Mouse (Mus musculus): ENCODE measurements around the gene Ptgfrn.
A peak's percentile ranks its signal among the peaks of the same experiment; 100 is the strongest.

Gene Ptgfrn

DNA sequence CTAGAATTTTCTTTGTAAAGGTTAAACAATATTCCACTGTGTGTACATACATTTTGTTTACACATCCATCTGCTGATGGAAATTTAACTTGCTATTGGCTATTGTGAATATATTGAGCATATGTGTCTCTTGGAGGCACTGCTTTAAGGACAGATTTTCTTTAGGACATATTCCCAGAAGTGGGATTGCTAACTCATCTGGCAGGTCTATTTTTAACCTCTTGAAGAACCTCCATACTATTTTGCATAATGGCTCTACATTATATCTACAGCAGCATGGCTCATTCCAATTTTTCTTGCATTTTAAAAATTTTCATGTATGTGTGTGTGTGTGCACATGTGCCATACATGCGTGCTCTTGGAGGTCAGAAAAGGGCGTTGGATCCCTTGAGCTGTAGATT is 74.1 kb downstream of the Ptgfrn start:
- no peak for DNase-seq

DNA sequence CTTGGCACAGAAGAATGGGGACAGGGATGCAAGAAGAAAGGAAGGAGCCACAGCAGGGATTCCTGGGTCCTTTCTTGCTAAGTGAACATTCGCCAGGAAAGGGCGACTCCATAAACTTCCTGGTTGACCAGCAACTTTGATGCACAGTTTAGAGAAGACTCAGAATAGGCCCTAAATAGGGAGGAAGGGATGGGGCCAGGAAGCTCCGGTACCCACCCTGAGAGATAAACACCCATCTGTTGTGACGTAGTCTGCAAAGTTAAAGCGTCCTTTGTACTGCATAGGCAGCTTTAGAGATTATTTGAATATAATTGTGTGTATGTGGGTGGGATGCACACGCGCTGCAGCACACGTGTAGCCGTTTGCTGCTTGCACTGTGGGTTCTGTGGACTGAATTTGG is 75.6 kb downstream of the Ptgfrn start:
- no peak for DNase-seq

DNA sequence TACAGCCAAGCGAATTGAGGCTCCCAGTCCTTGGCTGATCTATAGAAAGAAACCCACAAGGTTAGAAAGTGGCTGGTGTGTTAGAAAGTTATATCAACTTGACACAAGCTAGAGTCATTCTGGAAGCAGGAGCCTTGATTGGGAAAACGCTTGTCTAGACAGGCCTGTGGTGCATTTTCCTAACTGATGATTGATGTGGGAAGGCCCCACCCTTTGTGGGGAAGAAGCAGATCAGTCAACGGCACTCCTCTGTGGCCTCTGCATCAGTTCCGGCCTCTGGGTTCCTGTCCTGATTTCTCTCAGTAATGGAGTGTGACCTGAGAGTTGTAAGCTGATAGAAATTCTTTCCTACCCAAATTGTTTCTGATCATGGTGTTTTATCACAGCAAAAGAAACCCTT is 76.4 kb downstream of the Ptgfrn start:
- peak; percentile 73 for DNase-seq

DNA sequence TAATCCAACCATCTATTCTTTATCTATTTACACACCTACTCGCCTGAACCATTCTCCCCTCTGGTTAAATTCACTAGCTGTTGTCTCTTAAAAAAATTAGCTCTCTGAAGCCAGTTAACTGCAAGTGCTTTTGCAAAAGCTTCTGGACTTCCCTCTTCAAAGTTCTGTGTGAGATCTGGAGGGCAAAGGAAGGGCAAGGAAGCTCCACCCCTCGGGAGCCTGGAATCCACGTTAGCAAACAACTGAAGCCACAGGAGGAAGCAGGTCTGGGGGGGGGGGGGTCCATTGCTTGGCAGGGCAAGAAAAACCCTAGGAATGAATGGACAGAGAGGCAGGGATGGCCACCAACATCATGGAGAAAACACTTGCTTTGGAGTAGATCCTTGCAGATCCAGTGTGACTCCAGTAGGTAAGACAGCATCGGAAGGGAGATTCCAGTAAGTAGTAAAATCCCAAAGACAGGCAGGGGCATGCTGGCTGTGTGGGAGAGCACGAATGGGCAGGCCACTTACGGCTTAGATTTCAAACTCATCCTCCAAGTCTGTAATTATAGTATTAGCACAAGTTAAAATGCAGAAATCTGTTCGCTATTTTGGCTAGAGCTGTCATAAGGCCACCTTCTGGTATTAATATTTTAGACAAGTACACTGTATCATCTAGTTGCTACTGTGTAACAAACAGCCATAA is 78.5 kb downstream of the Ptgfrn start:
- DNase-seq = peak; percentile 66

DNA sequence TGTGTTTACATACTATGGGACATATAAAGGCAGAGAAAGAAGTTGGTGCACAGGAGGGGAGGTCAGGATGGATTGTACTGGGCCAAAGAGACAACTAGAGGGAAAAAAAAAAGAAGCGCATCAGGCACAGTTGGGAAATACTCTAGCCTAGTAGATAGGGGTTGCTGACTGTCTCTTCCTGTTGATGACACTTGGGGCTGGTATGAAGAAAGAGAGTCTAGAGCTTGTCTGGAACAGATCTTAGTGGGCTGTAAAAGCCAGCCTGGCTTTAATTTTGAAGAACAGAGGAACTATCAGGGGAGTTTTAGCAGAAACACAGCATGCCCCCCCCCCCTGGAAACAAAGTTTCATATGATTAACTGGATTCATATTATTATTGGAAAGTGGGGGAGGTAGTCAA is 79.4 kb downstream of the Ptgfrn start:
- peak; percentile 52 for DNase-seq

DNA sequence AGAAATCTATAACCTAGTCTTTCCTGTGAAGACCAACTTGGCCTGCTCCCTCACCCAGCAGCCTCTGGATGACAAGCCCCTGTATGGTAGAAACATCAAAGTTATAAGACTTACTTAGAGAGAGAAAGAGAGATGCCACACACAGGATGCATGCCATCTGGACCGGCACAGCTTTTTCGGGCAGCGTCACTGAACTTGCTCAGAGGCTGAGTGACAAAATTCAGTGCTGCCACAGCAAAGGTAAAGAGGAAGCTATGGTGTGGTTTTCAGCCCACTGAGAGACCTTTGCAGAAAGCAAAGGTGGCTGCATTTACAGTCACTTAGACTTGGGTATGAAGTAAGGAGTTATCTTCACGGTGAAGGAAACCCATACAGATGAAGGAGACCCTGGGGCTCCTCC is 80.7 kb downstream of the Ptgfrn start, which contains the start of gene Cd101:
TSS of gene Cd101 (minus strand) at position 218 of the 400 bp plus-strand sequence.
- no peak for DNase-seq

DNA sequence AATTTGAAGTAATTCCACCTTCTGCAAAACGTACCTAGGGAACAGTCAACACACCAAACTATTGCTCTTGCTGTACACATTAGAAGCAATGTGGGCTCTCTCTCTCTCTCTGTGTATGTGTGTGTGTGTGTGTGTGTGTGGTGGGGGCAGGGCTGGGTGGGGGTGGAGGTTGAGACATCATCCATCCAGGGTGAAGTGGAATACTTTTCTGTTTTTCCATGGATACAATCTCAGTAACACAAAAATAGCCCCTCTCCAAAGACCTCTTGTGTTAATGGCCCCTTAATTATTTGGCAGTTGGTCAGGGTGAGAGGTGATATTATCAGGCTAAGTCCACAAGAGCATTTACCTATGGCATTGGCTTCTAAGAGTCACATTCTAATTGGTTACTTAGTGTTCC is 83.3 kb downstream of the Ptgfrn start:
- DNase-seq = peak; percentile 56

DNA sequence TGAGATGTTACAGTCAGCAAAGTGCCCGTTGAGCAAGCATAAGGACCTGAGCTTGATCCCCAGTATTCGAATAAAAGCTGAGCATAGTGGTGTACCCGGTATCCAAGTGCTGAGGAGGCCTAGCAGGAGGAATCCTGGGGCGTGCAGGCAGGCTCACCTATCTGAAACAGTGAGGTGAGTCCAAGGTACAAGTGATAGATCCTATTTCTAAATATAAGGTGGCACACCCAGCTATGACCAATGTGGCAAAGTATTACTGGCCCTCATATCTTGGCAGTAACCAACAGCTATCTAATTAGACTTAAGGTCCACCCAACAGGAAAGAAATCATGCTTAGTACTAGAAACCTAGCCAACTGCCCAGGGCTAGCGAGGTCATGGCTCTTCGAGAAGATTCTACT is 87.1 kb downstream of the Ptgfrn start:
- DNase-seq = no peak

DNA sequence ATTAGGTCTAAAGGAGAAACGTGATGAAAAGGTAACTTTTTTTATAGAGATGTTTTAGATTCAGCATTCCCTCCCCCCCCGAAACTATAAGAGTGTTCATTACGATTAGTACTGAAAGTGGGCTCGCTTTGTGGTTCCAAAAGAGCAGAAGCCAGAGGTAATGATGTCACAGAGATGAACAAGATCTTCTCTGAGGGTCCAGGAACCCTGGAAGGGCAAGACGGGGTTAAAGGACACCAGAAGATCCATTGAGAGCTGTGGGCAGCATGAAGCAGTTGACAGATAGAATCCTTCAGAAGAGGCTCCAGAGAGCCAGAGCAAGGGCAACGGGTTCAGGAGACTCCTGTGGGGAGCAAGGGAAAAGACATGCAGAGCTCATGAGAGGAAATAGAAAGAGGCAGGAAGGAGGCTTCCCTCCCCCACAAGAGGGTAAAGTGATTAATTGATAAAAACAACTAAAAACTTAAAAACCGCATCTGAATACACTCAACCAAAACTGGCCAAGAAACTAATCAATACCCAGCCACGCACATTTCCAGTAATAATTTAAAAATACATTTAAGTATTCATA is 88.5 kb downstream of the Ptgfrn start:
- no peak for DNase-seq

DNA sequence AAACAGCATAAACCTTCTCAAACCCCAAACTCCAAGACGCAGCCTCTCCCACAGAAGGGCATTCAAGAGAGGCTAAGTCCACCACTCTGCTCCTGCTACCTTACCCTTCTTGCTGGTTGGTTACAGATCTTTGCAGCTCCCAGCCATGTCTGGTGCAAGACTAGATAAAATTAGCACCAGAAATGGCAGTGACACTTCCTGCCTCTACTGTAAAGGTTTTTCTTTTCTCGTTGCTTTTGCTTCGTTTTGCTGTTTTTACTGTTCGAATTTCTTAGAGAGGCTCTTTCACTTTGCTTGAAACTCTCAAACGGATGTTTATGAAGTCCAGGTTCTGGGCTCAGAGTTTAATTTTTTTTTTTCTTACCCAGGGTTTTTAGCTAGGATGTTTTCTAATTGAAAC is 89.0 kb downstream of the Ptgfrn start:
- no peak for DNase-seq

DNA sequence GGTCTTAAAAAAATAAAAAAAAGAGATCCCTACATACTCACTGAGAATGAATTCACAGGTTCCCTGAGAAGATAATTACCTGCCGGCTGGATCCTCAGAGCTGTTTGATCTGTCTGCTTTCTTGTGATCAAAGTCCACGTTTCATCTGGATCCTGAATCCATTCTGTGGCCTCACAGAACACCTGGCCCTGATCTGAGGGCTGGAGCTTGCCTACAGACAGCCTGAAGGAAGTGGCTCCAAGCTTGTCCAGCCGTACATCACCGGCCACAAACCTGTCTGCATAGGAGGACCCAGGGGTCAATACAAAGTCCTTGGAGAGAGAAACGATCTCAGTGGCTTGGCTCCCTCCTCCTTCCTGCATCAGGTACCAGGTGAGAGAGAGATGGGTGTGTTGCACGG is 91.6 kb downstream of the Ptgfrn start:
- no peak for DNase-seq

DNA sequence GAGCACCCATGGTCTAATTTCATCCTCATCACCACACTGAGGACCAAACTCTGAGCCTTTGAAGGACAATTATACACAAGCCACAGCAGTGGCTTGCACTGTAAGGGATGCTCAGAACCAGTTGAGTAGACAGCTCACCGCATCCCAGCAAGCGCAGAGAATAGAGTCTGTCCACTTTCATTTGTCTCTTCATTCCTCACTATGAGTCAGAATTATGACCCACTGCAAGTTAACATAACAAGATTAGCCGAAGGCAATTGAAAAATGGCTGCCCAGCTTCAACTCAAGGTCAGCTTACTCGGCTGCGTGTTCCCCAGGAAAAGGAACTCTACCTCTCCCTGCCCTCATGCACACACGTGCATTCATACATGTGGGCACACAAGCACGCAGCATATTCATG is 94.0 kb downstream of the Ptgfrn start:
- DNase-seq = no peak

DNA sequence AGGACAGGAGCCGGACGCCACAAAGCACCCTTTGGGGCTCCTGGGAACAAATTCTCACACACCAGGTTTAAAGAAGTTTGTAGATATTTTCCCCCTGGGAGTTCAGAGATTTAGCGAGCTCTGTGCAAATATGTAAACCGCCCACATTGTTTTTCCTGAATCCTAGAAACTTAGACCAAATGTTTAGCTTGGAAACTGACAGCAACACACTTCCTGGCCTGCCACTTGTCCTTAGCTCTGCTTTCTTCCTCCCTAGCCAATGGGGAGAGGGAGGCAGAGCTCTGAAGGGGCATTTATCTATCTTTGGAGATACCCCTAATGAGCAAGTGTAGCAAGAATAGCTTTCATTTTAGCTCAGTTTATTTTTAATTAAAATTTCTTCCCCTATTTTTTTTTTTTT is 94.8 kb downstream of the Ptgfrn start:
- no peak for DNase-seq

DNA sequence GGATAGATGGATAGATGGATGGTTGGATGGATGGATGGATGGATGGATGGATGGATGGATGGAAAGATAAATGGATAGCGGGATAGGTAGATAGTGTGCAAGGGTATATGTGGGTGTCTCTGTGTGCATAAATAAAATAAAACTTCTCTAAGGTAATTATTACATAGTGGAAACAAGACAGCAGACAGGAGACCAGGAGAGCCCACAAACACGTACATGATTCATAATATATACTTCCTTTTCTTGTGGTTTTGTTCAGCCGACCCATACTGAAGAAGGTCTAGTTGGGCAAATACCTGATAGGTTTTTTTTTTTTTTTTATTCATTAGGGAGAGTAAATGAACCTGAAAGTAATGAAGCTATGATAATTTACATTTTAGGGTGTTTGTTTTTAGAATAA is 96.5 kb downstream of the Ptgfrn start:
- no peak for DNase-seq

DNA sequence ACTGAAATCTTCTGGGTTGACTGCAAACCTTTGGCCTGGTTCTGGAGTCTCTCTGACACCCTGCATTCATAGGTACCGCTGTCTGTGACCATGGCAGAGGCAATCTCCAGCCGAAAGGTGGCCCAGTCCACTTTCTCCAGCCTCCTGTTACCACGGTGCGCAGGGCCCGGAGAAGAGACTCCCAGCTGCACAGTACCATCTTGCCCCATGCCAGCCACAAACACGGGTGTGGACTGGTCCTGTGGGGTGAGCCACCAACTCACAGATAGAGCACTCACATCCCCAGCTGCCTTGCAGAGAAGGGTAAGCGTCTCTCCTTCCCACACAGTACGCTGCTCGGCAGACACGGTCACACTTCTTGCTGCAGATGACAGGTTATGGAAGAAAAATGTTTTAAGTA is 97.1 kb downstream of the Ptgfrn start:
- DNase-seq = no peak

DNA sequence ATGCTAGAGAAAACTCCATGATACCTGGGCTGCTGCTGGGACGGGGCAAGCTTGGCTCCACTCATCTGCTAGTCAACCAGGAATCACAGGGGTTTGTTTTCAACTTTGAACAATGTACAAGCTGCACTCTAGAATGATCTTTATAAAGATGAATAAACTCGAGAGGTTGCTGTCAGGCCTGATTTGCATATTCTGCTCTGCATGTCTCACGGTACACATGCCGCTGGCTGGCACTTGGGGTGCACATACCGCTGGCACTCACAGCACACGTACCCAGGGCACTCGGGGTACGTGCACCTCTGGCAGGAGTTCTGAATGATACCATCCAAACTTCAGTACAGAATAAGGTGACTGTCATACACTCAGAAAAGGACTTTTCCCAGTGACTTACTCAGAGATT is 97.5 kb downstream of the Ptgfrn start:
- DNase-seq = no peak

DNA sequence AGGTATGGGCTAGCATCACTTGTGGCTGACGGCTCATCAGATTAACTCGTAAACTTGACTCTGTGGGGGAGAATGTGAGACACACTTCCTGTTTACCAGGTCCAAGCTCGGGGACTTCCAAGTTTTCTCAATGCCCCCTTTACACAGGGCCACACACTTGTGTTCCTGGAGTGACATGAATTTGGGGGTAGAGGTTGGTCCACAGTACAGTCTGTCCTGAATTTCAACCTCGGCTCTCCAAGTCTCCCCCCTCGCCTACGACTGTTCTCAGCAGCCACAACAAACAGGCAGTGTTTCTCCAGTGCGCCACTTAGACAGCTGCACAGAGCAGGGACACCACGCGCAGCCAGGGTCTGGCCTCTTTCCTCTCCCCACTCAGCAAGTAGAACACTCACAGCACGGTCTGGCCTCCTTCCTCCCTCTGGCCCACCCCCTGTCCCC is 97.9 kb downstream of the Ptgfrn start:
- no peak for DNase-seq

DNA sequence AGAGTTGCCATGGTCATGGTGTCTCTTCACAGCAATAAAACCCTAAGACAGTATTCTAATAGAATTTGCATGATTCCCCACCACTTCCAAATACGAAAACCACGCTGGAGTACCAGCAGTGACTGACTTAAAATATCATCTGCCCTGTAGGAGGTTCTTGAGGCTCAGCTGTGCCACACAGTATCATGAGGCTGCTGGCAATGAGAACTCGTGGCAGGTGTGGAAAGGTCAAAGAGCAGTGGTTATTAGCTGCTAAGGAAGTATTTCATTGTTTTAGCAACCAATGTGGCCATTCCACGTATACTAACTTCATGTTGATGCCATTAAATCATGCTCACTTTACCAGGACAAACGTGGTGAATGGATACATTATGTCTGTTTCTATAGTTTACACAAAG is 98.9 kb downstream of the Ptgfrn start:
- DNase-seq = peak; percentile 37

DNA sequence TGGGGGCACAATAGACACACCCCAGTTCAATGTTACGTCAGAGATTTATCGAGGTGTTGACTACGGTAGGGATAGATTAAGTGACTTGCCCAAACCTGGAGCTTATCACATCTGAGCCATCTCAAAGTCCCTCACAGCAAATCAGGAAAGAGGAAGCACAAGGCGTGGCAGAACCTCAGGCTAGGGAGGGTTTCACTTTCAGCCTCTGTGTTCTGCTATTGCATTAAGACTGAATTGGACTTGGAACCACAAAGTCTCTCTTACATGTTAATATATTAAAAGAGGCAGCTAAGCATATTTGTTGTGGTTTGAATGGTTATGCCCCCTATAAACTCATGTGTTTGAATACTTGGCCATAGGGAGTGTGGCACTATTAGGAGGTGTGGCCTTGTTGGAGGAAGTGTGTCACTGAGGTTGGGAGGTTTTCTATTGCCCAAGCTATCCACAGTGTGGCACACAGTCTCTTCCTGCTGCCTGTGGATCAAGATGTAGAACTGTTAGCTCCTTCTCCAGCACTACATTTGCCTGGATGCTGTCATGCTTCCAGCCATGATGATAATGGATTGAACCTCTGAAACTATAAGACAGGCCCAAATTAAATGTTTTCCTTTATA is 99.4 kb downstream of the Ptgfrn start:
- peak; percentile 58 for DNase-seq

DNA sequence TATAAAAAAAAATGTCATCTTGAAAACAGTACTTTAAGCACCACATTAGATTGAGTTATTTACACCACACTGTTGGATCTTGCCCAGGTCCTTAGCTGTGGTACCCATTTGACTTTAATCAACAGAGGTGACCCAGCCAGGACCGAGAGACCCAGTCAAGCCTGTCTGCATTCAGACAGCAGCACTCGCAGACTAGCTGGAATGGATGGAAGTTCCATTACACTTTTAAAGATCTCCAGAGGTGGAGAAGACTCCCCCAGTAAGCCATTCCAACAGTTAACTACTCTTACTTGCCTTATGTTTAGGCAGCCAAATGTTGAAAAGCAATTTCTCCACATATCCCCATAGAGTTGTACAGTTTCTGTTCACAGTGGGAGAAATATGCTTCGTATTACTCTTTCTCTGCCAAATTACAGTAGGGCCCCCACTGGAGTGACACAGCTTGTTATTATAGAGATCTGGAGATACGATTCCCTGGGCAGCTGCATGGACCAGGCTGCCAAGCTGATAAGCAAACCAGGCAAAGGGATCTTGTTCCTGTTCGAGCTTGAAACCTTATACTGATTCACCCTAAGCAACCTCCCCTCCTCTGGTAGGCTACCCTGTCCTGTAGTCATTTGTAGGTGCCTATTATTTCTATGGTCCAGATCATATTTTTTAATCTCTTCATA is 102.8 kb downstream of the Ptgfrn start:
- no peak for DNase-seq

DNA sequence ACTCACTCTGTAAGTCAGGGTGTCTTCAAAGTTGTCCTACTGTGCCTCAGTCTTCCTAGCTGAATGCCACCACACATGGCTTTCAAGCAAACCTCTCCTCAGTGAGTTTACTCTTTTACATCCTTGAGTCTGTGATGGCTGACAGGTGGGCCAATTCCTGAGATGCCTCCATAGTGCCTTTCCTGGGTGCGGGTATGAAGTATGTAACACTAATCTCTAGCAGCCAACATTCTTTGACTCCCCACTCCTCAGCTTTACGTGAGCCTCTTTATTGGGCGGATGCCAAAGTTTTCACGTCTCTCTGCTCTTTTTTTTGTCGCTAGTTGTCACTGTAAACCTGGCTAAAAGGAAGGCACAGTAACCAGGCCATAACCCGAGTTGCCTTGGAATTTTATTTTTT is 104.7 kb downstream of the Ptgfrn start:
- no peak for DNase-seq

DNA sequence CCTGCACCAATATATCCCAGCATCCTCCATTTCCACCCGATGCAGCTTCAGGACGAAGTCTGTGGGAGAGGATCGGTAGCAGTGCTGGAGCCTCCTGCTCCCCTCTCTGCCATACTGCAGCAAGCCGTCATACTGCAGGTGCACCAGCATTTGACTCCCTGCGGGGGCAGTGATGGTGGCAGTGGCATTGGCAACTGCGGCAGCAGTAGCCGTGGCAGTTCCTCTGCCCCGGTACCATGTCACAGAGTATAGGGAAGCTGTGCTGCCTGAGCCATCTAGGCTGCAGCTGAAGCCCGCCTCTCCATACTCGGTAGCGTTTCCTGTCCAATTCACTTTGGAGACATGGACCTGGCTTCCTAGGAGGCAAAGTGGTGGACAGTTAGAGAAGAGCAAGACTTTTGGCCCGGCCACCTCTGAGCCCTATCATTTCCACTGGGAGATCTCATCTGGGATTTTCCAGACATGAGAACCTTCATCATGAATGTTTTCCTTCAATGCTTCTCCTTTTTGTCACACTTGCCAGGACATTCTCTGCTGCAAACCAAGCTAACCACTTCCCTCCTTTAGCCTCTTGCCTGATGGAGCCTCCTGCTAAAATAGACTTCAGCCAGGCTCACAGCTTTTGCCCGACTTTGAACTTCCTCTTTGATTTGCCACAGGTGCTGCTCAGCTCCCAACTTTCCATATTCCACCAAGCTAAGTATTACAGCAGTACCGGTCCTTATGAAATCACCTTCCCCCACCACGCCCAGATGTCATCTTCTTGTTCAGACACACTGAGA is 106.3 kb downstream of the Ptgfrn start:
- DNase-seq = peak; percentile 39

DNA sequence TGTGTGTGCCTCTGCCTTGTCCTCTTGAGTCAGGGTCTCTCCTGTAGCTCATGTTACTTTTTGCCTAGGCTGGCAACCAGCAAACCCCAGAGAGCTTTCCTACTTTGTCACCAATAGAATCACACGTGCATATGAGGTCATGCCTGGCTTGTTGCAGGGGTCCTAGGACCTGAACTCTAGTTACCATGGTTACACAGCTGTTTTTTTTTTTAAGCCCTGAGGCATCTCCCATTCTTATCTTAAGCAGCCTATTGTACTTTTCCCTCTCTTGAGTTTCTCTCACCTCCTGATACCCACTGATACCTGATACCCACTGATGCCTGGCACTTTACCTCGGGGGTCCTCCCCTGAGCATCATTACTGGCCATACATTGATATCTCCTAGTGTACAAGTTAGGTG is 110.3 kb downstream of the Ptgfrn start:
- no peak for DNase-seq

All from lung, postnatal 36 days (tissue).